Mouse (Mus musculus) MEL (cell line): ENCODE data around the gene Gnai3. TPM values are rescaled to one million over a fixed set of nuclear protein-coding genes. Genes with fewer than 3 reads are reported as not detected.

Experiments
- DNase-seq: peaks from one replicate; pipeline ENCODE4 v3.0.0; 2011; ENCODE audit warnings: low read depth, low spot score
- H3K27ac ChIP-seq: 2 replicates; pipeline ENCODE4 v1.5.1; 2012; ENCODE audit warnings: low read depth, mild to moderate bottlenecking, control low read depth, low read length, moderate library complexity; ENCODE audit not compliant: control insufficient read depth
- H3K27me3 ChIP-seq, 2 experiments: fragments of 150-350 bp in 1 of 2; sonication (generic) in 1 of 2; 2 replicates each; pipeline ENCODE4 v1.6.1; 2012; ENCODE audit warnings: low read length in 2 of 2, mild to moderate bottlenecking in 2 of 2, improper control_type of control experiment in 1 of 2, moderate library complexity in 1 of 2; ENCODE audit not compliant: insufficient read depth in 2 of 2, control insufficient read depth in 1 of 2
- H3K36me3 ChIP-seq, 2 experiments: 2 replicates each; pipeline ENCODE4 v1.6.1; 2012 to 2014; ENCODE audit warnings: low read length in 2 of 2, improper control_type of control experiment in 1 of 2, inconsistent platforms in 1 of 2, mild to moderate bottlenecking in 1 of 2; ENCODE audit not compliant: insufficient read depth in 2 of 2, control insufficient read depth in 1 of 2
- H3K4me1 ChIP-seq, 2 experiments: fragments of 150-350 bp in 1 of 2; sonication (generic) in 1 of 2; 2 replicates each; pipeline ENCODE4 v1.6.1; 2012; ENCODE audit warnings: low read length in 2 of 2, improper control_type of control experiment in 1 of 2, mild to moderate bottlenecking in 1 of 2; ENCODE audit not compliant: insufficient read depth in 2 of 2, control insufficient read depth in 1 of 2
- H3K4me3 ChIP-seq, 2 experiments: fragments of 150-350 bp in 1 of 2; sonication (generic) in 1 of 2; 2 replicates each; pipeline ENCODE4 v1.5.1; 2012; ENCODE audit warnings: low read depth in 2 of 2, low read length in 2 of 2, mild to moderate bottlenecking in 2 of 2, moderate library complexity in 2 of 2, control low read depth in 1 of 2, improper control_type of control experiment in 1 of 2; ENCODE audit not compliant: control insufficient read depth in 1 of 2, insufficient read depth in 1 of 2
- H3K79me2 ChIP-seq: 2 replicates; pipeline ENCODE4 v1.6.1; 2012; ENCODE audit warnings: mild to moderate bottlenecking, low read length, moderate library complexity; ENCODE audit not compliant: control insufficient read depth, poor library complexity, insufficient read depth
- H3K9ac ChIP-seq: 2 replicates; pipeline ENCODE4 v1.6.1; 2012; ENCODE audit warnings: low read depth, mild to moderate bottlenecking, control low read depth, low read length, moderate library complexity; ENCODE audit not compliant: control insufficient read depth, poor library complexity, severe bottlenecking
- H3K9me3 ChIP-seq: fragments of 150-350 bp; sonication (generic); replicated peaks from 2 replicates; pipeline ENCODE4 v1.6.1; 2012; ENCODE audit warnings: mild to moderate bottlenecking, low read length, improper control_type of control experiment, moderate library complexity; ENCODE audit not compliant: insufficient read depth
- BHLHE40 ChIP-seq: IDR thresholded peaks from 2 replicates; pipeline ENCODE4 v1.6.1; 2012; ENCODE audit warnings: low read depth, mild to moderate bottlenecking, inconsistent platforms, low read length, improper control_type of control experiment, borderline replicate concordance
- E2F4 ChIP-seq: IDR thresholded peaks from 2 replicates; pipeline ENCODE4 v1.6.1; 2011; ENCODE audit warnings: low read depth, low read length, improper control_type of control experiment, borderline replicate concordance
- GABPA ChIP-seq: IDR thresholded peaks from 2 replicates; pipeline ENCODE4 v1.6.1; 2012; ENCODE audit warnings: low read depth, mild to moderate bottlenecking, inconsistent platforms, low read length, improper control_type of control experiment, moderate library complexity
- GATA1 ChIP-seq: IDR thresholded peaks from 2 replicates; pipeline ENCODE4 v1.6.1; 2011; ENCODE audit warnings: low read depth, low read length, improper control_type of control experiment
- JUND ChIP-seq: IDR thresholded peaks from 2 replicates; pipeline ENCODE4 v1.6.1; 2011; ENCODE audit warnings: low read depth, mild to moderate bottlenecking, improper control_type of control experiment, low read length
- MAZ ChIP-seq: IDR thresholded peaks from 2 replicates; pipeline ENCODE4 v1.6.1; 2012; ENCODE audit warnings: low read depth, mild to moderate bottlenecking, inconsistent platforms, low read length, improper control_type of control experiment
- MXI1 ChIP-seq: IDR thresholded peaks from 2 replicates; pipeline ENCODE4 v1.6.1; 2011; ENCODE audit warnings: mild to moderate bottlenecking, low read depth, low read length, improper control_type of control experiment
- MYC ChIP-seq: IDR thresholded peaks from 2 replicates; pipeline ENCODE4 v1.6.1; 2011; ENCODE audit warnings: low read depth, mild to moderate bottlenecking, low read length, improper control_type of control experiment, moderate library complexity
- NRF1 ChIP-seq: IDR thresholded peaks from 2 replicates; pipeline ENCODE4 v1.6.1; 2014; ENCODE audit warnings: low read depth, mild to moderate bottlenecking, inconsistent platforms, low read length, improper control_type of control experiment, moderate library complexity; ENCODE audit not compliant: poor library complexity, insufficient read depth, severe bottlenecking
- POLR2A ChIP-seq, 2 experiments: IDR thresholded peaks; 2 replicates each; pipeline ENCODE4 v1.6.1; 2011 to 2012; ENCODE audit warnings: low read length in 2 of 2, mild to moderate bottlenecking in 2 of 2, control low read depth in 1 of 2, improper control_type of control experiment in 1 of 2, low read depth in 1 of 2, moderate library complexity in 1 of 2; ENCODE audit not compliant: control insufficient read depth in 1 of 2, insufficient read depth in 1 of 2, poor library complexity in 1 of 2
- POLR2AphosphoS2 ChIP-seq: IDR thresholded peaks from 2 replicates; pipeline ENCODE4 v1.6.1; 2011; ENCODE audit warnings: low read length, improper control_type of control experiment
- POLR2AphosphoS5 ChIP-seq: IDR thresholded peaks from 2 replicates; pipeline ENCODE4 v1.6.1; 2012; ENCODE audit warnings: low read depth, borderline replicate concordance, mild to moderate bottlenecking, inconsistent platforms, low read length, moderate library complexity, mixed read lengths
- RCOR1 ChIP-seq: IDR thresholded peaks from 2 replicates; pipeline ENCODE4 v1.6.1; 2012; ENCODE audit warnings: low read depth, mild to moderate bottlenecking, inconsistent platforms, low read length, improper control_type of control experiment
- SIN3A ChIP-seq: IDR thresholded peaks from 2 replicates; pipeline ENCODE4 v1.6.1; 2012; ENCODE audit warnings: low read length, improper control_type of control experiment, inconsistent platforms
- SMC3 ChIP-seq: IDR thresholded peaks from 2 replicates; pipeline ENCODE4 v1.6.1; 2011; ENCODE audit warnings: low read depth, low read length, improper control_type of control experiment
- USF1 ChIP-seq: IDR thresholded peaks from 2 replicates; pipeline ENCODE4 v1.6.1; 2014; ENCODE audit warnings: low read depth, mild to moderate bottlenecking, inconsistent platforms, low read length, improper control_type of control experiment, moderate library complexity
- ZC3H11A ChIP-seq: IDR thresholded peaks from 2 replicates; pipeline ENCODE4 v1.6.1; 2012; ENCODE audit warnings: low read depth, mild to moderate bottlenecking, inconsistent platforms, low read length, improper control_type of control experiment
- ZKSCAN1 ChIP-seq: IDR thresholded peaks from 2 replicates; pipeline ENCODE4 v1.6.1; 2012; ENCODE audit warnings: low read depth, mild to moderate bottlenecking, inconsistent platforms, low read length, improper control_type of control experiment, moderate library complexity
- ZMIZ1 ChIP-seq: IDR thresholded peaks from 2 replicates; pipeline ENCODE4 v1.6.1; 2012; ENCODE audit warnings: low read depth, mild to moderate bottlenecking, inconsistent platforms, low read length, improper control_type of control experiment, moderate library complexity
- polyA plus RNA-seq, 2 experiments: library from polyadenylated mRNA; stranded (reverse) in 1 of 2; unstranded in 1 of 2; fragments of >175 nt in 1 of 2; fragments of >200 nt in 1 of 2; gene quantifications; 2 replicates each; pipeline versions ENCODE4 v1.2.1 to v1.2.4; 2012; ENCODE audit warnings: low replicate concordance in 2 of 2, low read depth in 1 of 2; ENCODE audit not compliant: insufficient read length in 2 of 2, insufficient read depth in 1 of 2, missing spikeins in 1 of 2
- total RNA-seq: library from RNA; depleted of rRNA; stranded (reverse); fragments of 300-350 nt; gene quantifications from 2 replicates; pipeline ENCODE4 v1.2.3, GENCODE M21; 2012

Gene Gnai3
- total and polyA plus RNA-seq, 3 experiments: 74.2 to 96.4 (median 92.1) TPM

DNA sequence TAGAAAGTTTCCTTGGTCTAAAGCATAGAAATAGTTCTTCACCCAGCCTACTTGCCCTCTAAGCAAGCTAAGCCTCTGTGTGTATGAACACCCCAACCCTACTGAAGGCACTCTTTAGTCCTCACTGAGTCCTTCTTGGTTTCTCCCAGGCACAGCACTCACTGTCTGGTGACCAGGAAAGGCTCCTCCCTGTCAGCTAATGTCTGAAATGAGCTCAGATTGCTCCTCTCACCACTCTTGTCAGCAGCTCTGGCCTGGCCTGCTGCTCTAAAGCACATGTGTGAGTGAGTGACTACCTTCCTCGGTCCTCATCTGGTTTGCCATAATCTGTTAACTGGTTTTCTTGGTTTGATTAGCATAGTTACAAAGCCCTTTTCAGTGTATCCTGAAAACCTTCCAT lies 14.1 kb downstream of the Gnai3 start:
- Histone ChIP-seq H3K4me3 (no peak overlapping the region), H3K9me3 (no peaks in the 10 kb centered on the region), H3K27me3 (no peaks in the 10 kb centered on the region), H3K79me2 (peaks cover 51% of the 10 kb centered on the region), H3K36me3 (peaks cover 4 to 54% of the 10 kb centered on the region in 2 experiments; a peak in 3 of 4 replicates), H3K27ac (no peak overlapping the region), H3K4me1 (peaks cover 42 to 47% of the 10 kb centered on the region in 2 experiments), H3K9ac (no peak overlapping the region)
- DNase-seq: no peak
- TF ChIP-seq ZC3H11A (no peak), BHLHE40 (no peak), RCOR1 (no peak), POLR2AphosphoS5 (no peak), POLR2AphosphoS2 (no peak), USF1 (no peak), E2F4 (no peak), SIN3A (no peak), ZMIZ1 (no peak), JUND (no peak), NRF1 (no peak), MXI1 (no peak), MYC (no peak), GATA1 (no peak), MAZ (no peak), POLR2A (IDR thresholded peaks at IDR 0.05; ENCODE audit: control insufficient read depth in 1 of 2, insufficient read depth in 1 of 2, low read depth in 1 of 2, low read length in 2 of 2, poor library complexity in 1 of 2) (no peak), SMC3 (no peak), GABPA (no peak)

DNA sequence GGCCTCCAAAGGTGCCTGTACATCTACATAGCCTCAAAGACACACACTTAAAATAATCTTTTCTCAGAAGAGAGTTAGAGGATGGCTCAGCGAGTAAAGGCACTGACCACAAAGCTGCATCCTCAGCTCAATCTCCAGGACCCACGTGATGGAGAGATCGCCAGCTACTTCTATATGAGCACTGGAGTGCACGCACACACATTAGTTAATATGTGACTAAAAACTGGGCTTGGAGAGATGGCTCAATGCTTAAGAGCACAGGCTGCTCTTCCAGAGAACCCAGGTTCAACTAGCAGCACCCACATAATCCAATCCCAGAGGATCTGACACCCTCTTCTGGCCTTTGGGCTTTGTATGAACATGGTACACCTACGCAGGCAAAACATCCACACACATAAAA lies 14.7 kb downstream of the Gnai3 start:
- H3K9ac ChIP-seq: no peak overlapping the region
- H3K36me3 ChIP-seq: peaks cover 2 to 56% of the 10 kb centered on the region in 2 experiments; a peak in 3 of 4 replicates
- H3K9me3 ChIP-seq: no peaks in the 10 kb centered on the region
- no peak overlapping the region for H3K4me3 ChIP-seq
- TF ChIP-seq MAZ: no peak
- no peak for TF ChIP-seq RCOR1
- TF ChIP-seq SIN3A: no peak
- no peak for TF ChIP-seq ZKSCAN1
- no peak for TF ChIP-seq MYC
- H3K79me2 ChIP-seq: peaks cover 53% of the 10 kb centered on the region
- 0 out of 2 replicates have a peak overlapping the region, but pooled peaks have one; percentile 14 for H3K27ac ChIP-seq
- no peak for DNase-seq
- H3K27me3 ChIP-seq: no peaks in the 10 kb centered on the region
- peaks cover 42 to 49% of the 10 kb centered on the region in 2 experiments for H3K4me1 ChIP-seq
